Mouse (Mus musculus): Measurements from ENCODE around the gene Cd9.

Cd9 gene

DNA sequence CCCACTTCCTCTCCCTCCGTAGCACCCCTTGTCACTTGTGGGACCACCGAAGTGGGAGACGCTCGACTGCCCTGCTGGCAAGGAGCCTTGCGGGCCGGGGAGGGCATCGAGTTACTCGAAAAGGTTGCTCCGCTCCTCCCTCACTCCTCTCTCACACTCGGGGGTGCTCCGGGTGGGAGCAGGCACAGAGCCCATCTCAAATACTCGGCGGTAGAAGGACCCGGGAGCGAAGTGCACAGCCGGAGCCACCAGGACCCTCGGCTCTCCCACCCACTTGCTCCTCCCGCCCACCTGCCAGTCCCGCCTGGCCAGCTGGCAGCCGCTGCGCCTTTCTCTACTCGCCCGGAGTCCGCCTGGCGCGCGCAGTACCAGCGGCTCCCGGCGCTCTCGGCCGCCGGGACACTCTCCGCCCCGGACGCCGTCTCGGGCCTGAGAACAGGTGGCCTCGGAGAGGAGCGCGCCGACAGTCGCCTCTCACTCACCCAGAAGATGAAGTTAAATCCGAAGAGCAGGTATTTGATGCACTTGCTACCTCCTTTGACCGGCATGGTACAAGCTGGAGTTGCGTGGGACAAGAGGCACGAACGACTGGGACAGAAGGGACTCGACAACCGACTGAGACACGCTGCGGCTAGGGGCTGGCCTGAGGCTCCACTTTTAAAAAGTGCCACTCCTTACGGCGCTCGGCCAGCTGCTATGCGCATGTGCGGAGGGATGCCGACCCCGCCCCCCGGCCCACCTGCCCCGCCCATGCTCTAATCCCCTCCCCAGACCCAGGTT is at the start of gene Cd9:
Gene Cd9 (minus strand): TSS at position 700 of the 780 bp plus-strand sequence.
- DNase-seq, result peak; percentile 84 to 86

GRCm38 (mm10) chr6:125541296-125541695 is 46.7 kb upstream of the Cd9 start:
- DNase-seq, result no peak

- DNase-seq, result no peak
Observed at GRCm38 (mm10) chr6:125540826-125541225, 46.2 kb upstream of the Cd9 start.

GRCm38 (mm10) chr6:125540199-125540598 is 45.6 kb upstream of the Cd9 start:
- no peak for DNase-seq

DNA sequence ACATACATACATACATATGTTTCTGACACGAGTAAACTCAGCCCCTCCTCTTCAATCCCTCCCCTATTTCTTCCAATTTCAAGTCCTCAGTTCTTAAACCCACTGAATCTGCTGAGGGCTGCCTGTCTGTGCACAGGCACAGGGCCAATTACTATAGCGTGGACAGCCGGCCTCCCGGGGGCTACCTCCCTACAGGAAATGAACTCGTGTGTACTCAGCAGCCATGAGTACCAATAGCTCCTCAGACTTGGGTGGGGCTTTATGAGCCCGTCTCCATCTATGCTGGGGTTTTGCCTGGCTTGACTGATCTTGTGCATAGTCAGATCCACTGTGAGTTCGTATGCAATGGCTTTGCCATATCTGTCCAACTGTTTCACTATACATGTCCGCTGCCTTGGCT is 44.8 kb upstream of the Cd9 start:
- no peak for DNase-seq

DNA sequence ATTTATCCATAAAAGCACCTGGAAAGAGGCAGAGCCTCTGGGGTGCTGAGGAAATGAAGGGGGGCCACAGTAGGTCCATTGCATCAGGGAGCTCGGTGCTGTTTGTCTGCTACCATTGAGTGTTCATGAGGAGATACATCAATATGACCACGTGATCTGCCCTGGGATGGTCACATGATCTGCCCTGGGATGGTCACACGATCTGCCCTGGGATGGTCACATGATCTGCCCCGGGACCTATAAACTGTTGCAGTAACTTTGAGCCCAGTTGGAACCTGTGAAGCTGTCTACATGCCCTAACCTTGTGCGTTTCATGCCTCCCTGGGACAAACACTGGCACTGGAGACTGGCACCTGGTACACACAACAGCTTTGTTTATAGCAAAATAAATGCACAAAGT is 43.9 kb upstream of the Cd9 start:
- no peak for DNase-seq

DNA sequence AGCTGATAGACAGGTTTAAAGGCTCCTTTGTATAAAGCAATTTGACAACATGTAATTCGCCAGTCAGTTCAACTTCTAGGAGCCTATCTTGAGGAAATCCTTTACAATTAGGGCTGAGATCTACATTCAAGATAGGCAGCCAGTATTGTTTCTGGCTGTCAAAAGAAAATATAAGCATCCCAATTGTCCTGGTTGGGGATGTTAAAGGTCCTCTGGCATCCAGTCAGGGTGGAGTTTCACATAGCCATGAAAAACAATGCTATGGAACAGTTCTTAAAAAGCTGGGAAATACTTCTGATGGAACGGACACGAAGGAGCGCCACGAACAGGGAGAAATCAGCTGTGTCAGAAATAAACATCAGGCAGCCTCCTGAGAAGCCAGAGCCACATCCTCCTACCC is 40.4 kb upstream of the Cd9 start:
- no peak for DNase-seq

DNA sequence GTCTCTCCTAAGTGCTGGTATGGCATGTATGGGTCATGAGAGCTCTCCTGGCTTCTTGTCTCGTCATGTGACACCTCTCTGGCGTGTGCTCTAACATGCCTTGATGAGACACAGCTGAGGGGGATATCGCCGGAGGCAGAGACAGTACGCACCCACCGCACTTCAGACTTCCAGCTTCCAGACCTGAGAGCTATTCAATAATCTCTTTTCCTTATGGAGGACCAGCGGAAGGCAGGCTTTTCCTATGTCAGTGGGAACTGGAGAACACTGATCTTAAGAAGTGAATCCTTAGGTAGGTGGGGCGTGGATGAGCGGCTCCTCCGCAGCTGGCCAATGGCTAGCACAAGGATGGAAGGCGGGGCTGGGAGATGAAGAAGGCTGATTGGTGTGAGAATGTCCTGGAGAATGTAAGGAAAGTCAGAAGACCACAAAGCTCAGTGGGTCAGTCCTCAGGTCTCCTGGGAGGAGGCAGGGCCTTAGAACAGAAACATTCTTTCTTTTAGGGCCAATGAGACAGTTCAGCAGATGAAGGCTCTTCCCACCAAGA is 38.6 kb upstream of the Cd9 start:
- no peak for DNase-seq

GRCm38 (mm10) chr6:125529479-125529878 is 34.9 kb upstream of the Cd9 start:
- DNase-seq, result peak; percentile 64 to 67

GRCm38 (mm10) chr6:125528614-125529200 is 34.1 kb upstream of the Cd9 start:
- DNase-seq, result no peak

- DNase-seq, result no peak
Observed at GRCm38 (mm10) chr6:125526066-125526465, 31.5 kb upstream of the Cd9 start.

- no peak for DNase-seq
Observed at GRCm38 (mm10) chr6:125524027-125524426, 29.4 kb upstream of the Cd9 start.

GRCm38 (mm10) chr6:125521558-125522193 is 27.1 kb upstream of the Cd9 start:
- DNase-seq, result no peak

- peak; percentile 65 to 67 for DNase-seq
Observed at GRCm38 (mm10) chr6:125515503-125516315, 21.1 kb upstream of the Cd9 start.

DNA sequence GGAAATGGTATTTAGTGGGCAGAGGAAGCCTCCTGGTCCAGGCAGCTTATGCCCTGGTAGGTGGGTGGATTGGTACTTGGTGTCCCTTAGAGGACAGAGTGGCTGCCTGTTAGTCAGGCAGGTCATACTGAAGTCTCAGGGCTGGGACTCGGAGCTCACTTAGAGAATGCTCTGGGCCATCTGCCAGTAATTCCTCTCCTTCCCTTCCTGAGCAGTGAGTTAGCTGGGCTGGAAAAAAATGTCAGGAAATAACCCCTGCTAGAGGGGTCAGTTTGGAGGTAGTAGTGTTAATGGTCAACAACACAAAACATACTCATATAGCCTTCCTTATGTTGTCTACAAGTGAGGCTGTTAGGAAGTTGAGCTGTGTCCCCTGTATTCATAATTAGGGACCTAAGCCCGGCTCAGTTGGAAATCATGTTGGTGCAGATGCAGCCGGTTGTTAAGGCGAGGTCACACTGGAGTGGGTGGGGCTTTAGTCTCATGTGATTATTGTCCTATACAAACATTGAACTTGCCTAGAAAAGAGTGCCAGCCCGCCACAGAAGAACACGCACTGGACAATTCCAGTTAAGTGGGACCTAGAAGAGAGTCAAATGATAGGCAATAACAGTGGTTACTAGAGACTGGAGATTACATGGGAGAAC is 18.5 kb upstream of the Cd9 start:
- peak in 1 of 2 experiments; percentile 57 for DNase-seq

GRCm38 (mm10) chr6:125511196-125511595 is 16.6 kb upstream of the Cd9 start:
- no peak for DNase-seq

DNA sequence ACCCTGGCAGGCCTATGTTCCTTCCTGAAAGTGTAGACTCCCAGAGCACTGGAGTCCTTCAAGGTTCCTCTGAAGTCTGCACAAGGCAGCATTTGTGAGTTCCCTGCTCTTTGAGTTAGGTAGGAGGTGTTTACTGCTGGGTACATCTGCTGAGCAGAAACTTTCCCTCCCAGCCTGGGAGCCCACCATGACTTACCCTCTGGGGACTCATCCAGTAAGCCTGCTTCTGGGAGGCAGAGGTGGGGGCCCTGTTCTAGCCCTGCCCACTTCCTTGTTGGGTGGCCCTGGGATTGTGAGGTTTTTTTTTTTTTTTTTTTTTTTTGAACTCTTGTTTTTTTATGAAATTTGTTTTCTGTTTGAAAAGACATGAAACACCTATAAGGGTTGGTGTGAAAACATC is 16.1 kb upstream of the Cd9 start:
- no peak for DNase-seq

DNA sequence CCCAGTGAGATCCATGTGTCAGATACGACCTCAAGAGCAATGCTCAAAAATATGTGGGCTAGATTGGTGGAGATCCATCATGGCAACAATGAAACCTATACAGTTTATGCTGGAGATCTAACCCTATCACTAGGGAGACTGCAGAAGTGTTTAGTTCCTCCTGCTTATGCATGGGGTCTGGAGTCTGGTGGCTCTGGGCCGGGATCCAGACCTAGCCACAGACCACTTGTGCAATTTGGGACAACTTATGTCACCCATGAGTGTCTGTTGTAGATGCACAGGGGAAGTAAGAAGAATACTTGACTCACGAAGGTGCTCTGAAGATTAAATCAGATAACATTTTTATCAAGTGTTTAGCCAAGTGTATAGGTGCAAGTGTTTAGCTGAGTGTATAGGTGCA is 15.2 kb upstream of the Cd9 start:
- DNase-seq, result no peak

- DNase-seq, result no peak
Observed at GRCm38 (mm10) chr6:125506427-125506826, 11.8 kb upstream of the Cd9 start.

GRCm38 (mm10) chr6:125504622-125505355 is 10.2 kb upstream of the Cd9 start:
- DNase-seq, result no peak

DNA sequence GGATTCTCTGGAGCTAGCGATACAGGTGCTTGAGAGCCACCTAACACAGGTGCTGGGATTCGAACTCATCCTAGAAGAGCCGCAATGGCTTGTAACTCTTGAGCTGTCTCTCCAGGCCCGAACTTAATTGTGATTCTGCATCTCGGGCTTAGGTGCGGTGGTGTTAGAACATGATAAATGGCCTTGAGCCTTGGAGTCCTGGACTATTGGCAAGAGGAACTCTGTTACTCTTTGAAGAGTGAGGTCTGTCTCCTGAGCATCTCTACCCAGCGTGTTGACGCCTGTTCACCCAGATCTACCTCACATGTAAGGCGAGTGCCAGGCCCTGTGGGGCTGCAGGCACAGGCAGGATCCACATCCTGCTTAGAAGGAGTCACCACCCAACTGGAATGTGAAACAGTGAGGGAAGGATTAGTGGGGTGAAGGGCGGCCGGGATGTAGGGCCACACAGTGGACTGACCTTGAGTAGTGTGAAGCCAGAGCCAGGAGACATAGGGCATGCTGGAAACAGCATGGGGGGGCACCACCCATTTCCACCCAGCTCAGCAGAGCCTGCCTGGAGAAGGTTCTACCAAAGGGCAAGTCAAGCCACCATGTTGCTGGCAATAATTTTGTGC is 8.7 kb upstream of the Cd9 start:
- no peak for DNase-seq
